Mouse (Mus musculus) bone marrow macrophage, adult 2 months (primary cell): ENCODE data around the gene Olfr1312.

Source experiments
- CTCF ChIP-seq: IDR thresholded peaks from 2 replicates; pipeline ENCODE4 v1.5.1; 2012; ENCODE audit warnings: low read depth, mild to moderate bottlenecking, low read length, moderate library complexity
- POLR2A ChIP-seq: IDR thresholded peaks from 2 replicates; pipeline ENCODE4 v1.6.1; 2012; ENCODE audit warnings: mild to moderate bottlenecking, low read depth, low read length, borderline replicate concordance

GRCm38 (mm10) chr2:112012608-112013007 is 37.4 kb downstream of the Olfr1312 start, which contains the start of gene Olfr1310:
- TF ChIP-seq POLR2A (no peak), CTCF (no peak)
